Mouse (Mus musculus) adrenal gland, adult 2 months (tissue): ENCODE data around the gene Ces3a. TPM values are rescaled to one million over a fixed set of nuclear protein-coding genes. Genes with fewer than 3 reads are reported as not detected.
"Not testable (repeated sequence)": the region's sequence is repeated elsewhere in the genome, so short reads cannot be mapped to it uniquely, and the experiment has no call there.

Source experiments
- DNase-seq: peaks from one replicate; pipeline ENCODE4 v3.0.0; 2021
- long read RNA-seq: library from polyadenylated mRNA; stranded (forward); transcript quantifications from one replicate; pipeline ENCODE4 v2.0.0, GENCODE M21; 2021
- polyA plus RNA-seq: library from polyadenylated mRNA; depleted of rRNA; stranded (reverse); fragments of >200 nt; gene quantifications from 2 replicates; pipeline ENCODE4 v1.2.3, GENCODE M21; 2012; rRNA removed
- total RNA-seq, 2 experiments: library from RNA; stranded (reverse); gene quantifications; 2 replicates each; pipeline ENCODE4 v1.2.3; 2021

Ces3a gene
- total RNA-seq, result 1 to 10 TPM in 1 of 2 experiments, under 1 TPM in 1; 0.59 to 3.4 TPM
- 0.63 TPM in 1 of 2 replicates, not detected in the other for polyA plus RNA-seq
- long read RNA-seq, result 0 reads

- no peak for DNase-seq
Measured at GRCm38 (mm10) chr8:105048371-105048854, at the start of gene Ces3a. TSS of gene Ces3a (plus strand) at chr8:105048601.

GRCm38 (mm10) chr8:104999183-104999582 lies 49.2 kb upstream of the Ces3a start:
- DNase-seq, result no peak

DNA sequence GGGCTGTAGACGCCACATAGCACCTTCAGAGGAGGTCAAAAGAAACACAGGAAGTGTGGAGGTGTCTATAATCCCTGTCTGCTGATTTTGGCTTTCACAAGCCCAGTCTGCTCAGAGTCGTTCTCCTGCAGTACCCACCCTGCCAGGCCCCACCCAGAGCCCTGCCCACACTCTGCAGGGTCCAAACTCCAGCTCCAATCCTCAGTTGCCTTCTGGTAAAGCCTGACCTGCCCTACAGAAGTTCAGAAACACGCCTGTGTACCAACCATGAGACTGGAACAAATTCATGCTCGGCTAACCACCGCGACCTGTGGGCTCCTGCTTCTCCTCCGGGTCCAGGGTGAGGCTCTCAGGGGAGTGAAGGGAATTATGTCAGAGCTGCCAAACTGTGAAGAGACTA lies 47.8 kb upstream of the Ces3a start, which contains the start of gene Ces2h:
Gene Ces2h (plus strand): TSS at position 268 of the 400 bp plus-strand sequence.
- DNase-seq, result peak; percentile 17

DNA sequence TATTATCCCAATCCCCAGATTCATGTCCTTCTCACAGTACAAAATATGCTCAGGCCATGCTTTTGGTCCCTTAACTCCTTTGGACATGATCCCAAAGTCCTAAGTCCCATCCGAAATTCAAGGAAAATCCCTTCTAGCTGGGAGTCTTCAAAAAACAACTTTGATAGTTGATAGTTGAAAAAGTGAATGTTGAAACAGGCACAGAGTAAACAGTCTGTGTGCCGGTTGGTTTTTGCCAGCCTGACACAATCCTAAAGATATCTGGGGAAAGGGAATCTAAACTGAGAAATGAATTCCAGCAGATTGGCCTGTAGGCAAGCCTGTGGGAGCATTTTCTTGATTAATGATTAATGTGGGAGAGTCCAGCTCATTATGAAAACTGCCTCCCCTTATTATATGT lies 38.4 kb upstream of the Ces3a start:
- DNase-seq, result no peak

DNA sequence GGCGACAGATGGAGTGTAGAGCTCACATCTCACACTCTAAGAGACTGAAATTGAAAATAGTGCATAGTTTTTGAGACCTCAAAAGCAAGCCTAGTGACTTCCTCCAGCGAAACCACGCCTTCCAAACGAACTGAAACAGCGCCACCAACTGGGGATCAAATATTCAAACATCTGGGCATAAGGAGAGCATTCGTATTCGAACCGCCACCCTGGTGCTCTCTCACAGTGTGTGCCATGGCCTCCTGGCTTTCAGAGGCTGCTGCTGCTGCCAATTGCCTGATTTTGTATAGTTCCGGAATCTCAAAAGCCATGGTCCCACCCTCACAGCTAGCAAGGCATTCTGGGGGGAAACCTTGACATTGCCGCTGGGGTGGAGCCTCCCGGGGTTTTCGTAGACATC lies 37.3 kb upstream of the Ces3a start:
- DNase-seq, result no peak

- DNase-seq, result no peak
Measured at GRCm38 (mm10) chr8:105014391-105014790, 34.0 kb upstream of the Ces3a start.

DNA sequence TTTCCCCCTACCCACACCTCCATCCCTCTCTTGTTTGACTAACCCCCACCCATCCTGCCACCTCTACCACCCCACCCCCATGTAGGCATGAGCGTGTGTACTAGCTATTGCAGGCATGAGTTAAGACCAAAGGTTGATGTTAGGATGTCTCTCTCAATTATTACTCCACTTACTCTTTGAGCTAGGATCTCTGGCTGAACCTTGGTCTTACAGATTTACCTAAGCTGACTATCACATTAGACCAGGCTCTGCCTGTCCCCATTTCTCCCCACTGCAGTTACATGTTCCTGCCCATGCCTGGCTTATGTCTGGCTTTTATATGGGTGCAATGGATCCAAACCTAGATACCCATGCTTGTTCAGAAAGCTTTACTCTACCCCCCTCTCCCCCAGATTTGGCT lies 26.4 kb upstream of the Ces3a start:
- no peak for DNase-seq

- no peak for DNase-seq
Measured at GRCm38 (mm10) chr8:105023087-105023486, 25.3 kb upstream of the Ces3a start.

DNA sequence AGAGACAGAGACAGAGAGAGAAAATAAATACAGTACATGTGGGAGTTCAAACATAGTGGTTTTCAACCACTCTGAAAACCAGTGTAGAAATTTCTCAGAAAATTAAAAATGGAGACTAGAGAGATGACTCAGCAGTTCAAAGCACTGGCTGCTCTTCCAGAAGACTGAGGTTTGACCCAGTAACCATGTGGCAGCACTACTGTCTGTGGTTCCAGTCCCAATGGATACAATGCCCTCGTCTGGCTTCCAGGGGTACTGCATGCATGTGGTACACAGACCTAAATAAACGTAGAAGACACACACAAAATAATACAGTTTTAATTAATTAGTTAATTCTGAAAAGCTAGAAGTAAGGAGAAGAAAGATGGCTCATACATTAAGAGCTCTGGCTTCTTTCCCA lies 23.4 kb upstream of the Ces3a start:
- DNase-seq, result no peak

DNA sequence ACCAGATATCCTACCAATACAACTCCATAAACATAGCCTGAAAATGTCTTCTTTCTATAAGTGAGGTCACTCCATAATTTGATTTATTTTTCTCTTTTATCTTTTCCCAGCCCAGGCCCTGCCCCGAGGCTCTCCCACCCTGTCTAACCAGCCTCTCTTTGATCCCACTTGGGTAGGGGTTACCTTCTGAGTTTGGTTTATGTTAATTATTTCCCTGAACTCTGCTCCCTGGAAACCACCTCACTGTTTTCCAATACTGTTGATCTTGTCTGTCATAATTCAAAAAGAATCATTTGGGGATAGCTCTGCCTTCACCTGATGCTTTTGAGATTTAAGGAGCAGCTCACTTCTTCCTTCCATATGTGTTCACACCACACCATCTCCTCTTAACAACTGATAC lies 4.9 kb upstream of the Ces3a start:
- DNase-seq, result no peak

DNA sequence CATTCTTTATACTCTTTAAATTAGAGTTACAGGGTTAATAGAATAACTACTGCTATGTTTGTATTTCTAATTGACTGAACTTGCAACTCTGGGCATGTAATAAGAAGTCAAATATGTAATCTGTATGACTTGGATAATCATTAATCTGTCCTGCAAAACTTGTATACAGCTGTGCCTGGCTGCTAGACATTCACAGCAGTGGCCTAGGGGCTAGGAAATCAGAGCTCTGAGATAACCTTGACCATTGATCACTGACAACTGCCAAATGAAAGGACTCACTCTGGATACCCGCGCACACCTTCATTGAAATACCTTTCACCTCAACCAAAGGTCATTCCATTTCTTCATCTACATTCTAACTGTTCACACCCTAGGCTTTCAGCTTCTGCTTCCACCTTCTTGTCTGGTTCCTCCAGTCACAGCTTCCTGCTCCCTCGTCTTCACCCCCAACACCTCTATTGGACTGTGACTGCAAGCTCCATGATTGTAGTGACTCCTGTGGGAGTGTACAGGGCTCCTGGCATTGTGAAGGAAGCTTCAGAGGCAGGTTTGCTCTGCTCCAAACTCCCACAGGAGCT lies 2.5 kb upstream of the Ces3a start:
- DNase-seq, result no peak

GRCm38 (mm10) chr8:105056211-105056610 lies 7.8 kb downstream of the Ces3a start:
- DNase-seq, result no peak

DNA sequence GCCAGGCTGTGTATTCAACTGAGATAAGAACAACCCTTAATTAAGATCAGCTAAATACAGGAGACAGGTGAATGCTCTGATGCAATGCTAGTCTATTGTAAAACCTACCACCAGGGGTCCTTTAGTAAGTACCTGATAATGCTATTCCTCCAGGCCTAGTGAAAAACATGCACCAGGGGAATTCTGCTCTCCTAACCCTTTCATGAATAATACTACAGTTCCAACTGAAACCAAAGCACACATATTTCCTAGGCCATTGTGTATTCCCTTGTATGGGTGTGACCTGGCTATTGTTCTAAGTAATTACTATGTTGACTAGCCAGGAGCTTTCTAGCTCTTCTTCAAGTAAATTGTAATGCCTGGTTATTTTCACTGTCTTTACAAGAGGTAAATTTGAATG lies 11.7 kb downstream of the Ces3a start:
- no peak for DNase-seq

DNA sequence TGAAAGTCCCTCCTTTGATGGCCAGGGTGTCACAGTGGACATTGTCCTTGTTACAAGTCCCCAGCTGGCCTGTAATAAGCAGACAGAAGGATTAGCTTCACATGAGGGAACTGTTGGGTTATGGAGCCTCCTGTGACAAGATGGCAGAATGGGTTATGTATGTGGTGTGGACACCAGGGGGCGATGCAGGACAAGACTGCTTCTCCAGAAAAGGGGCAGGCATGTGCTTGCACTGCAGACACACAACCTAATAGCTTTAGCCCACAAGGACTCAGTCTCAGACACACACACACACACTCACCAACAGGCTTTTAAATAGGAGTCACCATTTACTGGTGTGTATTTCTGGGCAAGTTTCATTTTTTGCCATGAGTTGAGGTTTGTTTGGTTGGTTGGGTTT lies 18.4 kb downstream of the Ces3a start:
- DNase-seq, result peak; percentile 47

- DNase-seq, result not testable (repeated sequence)
Measured at GRCm38 (mm10) chr8:105067905-105068304, 19.5 kb downstream of the Ces3a start.

DNA sequence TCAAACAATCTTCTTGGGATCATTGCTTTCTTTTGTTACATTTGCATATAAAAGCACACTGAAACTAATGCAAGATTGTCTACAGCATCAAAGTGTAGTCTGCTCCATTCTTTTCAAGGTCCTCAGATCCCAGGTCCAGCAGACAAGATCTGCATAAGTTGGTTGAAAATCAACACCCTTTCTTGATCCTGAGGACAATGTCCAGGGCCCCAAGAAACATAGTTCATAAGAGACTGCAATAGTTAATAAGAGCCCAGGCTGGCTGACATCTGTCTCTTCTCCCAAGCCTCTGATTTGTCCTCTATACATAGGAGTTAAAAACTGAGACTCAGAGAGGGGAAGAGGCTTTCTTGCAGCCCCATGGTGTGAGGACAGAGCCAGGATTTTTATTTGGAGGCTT lies 20.6 kb downstream of the Ces3a start:
- DNase-seq, result no peak

DNA sequence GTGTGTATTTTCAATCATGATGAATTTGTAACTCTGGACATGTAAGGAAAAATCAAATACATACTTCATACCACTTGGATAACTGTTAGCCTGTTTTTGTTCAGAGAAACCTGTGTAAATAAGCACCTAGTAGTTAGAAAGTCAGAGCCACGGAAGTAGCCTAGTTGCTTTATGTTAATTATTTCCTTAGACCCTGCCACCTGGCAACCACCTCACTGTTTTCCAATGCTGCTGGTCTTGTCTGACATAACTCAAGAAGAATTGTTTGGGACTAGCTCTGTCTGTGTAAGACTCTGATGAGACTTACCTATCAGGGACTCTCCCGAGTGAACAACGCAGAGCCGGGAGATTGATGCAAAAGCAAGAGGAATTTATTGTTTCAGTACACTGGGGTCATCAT lies 28.2 kb downstream of the Ces3a start:
- no peak for DNase-seq

DNA sequence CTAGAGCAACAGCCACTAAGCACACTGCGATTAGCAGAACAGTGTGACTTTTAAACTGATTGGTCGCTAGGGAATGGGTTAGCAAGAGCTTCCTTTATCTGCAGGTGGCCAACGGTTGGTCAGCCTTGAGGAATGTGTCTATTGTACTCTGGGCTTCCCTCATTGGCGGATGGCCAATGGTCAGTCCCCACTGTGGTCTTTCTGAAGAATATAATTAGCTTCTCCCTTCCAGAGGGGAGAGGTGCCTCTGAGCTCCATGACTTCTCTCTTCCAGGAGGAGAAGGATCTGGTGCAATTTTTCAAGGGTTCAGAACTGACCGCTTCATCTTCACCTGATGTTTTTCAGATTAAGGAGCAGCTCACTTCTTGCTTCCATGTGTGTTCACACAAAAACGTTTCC lies 28.7 kb downstream of the Ces3a start:
- no peak for DNase-seq

DNA sequence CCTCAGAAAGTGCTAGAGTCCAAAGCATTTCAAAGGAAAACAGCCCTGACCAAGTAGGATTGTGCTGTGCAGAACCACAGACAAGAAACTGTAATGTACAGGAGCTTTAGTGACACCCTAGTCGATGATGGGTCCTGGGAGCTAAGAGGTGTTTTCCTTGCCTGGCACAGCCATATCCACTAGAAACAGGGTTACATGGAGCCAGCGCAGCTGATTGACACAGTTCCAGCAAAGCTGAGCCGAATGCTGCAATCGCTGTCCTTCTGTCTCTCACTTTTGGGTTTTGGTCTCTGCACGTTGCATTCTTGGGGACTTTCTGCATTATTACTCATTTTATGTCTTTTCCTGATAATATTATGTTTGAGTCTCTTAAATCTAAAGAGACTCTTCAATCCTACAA lies 30.2 kb downstream of the Ces3a start:
- no peak for DNase-seq

- DNase-seq, result no peak
Measured at GRCm38 (mm10) chr8:105080814-105081336, 32.5 kb downstream of the Ces3a start.

DNA sequence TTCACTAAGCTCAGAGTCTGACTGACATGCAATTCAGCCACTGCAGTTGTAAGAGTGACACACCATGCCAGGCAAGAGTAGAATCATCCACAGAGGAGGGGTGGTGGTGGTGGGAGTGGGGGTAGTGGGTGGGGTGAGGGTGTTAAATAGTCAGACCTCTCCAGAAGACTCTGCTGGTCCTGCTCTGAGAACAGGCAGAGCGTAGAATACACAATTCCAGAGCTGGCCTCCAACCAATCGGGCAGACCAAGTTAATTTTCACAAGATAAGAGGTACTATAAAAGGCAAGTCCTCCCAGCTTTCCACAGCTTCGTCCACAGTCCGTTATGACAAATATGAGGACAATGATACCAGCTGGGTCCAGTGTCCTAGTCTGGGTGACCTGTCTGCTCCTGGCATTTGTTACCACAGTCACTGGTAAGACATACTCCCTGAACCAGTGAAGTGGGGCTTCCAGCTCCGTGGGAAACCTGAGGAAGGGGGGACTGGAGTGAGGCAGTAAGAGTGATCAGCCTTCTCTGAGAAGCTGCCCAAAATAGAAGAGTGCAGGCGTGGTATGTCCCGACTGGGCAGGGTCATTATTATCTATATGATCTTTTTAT lies 35.1 kb downstream of the Ces3a start, which contains the start of gene Ces3b:
Gene Ces3b (plus strand): TSS at position 305 of the 602 bp plus-strand sequence.
- DNase-seq, result no peak

GRCm38 (mm10) chr8:105088166-105088565 lies 39.8 kb downstream of the Ces3a start:
- DNase-seq, result not testable (repeated sequence)

DNA sequence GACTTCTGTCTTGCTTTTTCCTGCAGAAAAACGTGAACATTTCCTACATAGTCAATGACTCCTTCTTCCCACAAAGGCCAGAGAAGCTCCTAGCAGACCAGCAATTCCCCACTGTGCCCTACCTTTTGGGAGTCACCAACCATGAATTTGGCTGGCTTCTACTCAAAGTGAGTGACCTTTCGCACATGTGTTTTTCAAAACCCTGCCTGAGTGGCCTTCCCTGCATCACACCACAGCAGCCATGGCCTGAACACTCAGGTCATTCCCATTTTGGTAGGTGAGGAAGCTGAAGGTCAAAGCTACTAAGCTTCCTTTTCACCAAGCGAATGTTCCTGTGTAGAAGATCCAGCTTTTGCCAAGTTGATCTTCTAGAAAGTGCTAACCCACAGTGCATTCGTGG lies 40.2 kb downstream of the Ces3a start:
- no peak for DNase-seq

DNA sequence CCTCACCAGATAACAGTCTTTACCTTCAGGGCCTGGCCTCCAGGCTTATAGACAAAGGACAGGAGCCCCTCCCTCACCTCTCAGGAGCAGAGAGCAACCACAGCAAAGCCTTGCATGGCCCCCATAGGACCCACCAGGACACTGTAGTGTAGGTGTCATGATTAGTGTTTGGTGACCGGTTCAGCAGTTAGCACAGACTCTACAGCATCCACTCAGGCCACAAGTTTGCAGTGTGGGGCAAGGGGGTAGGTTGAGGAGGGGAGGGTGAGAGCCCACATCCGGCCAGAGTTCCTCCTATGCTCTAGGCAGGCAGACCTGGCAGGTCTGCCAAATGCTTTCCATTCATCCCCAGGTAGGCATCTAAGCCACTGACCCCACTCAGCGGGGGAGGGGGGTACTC lies 45.6 kb downstream of the Ces3a start:
- no peak for DNase-seq
